Mouse (Mus musculus): ENCODE results near the gene Psmc2. TPM values are rescaled to one million over a fixed set of nuclear protein-coding genes. Genes with fewer than 3 reads are reported as not detected.
A peak's percentile ranks its signal among the peaks of the same experiment; 100 is the strongest.

The Psmc2 gene
- polyA plus RNA-seq (2012; ENCODE audit: insufficient read depth, insufficient read length, missing spikeins) = 72.8 and 76.1 TPM in 2 replicates

DNA sequence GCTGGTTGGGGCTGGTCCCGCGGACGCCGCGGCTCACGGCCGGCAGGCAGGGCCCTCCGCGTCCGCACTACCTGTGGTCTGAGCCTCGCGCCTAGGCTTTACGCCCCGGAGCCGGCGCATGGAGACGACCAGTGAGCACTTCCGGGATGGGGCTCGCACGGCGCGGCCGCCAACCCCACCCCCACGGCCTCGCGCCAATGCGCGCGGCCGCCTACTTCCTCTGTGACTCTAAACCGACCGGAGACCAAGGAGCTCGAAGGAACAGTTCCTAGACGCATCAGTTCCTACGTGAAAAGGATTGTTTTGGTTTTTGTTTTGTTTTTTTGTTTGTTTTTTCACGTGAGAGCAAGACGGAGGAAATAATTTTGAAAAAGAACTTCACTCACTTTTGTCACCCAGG, at the start of gene Psmc2, which contains the start of gene Dnajc2:
Gene Psmc2 (plus strand): TSS at position 231 of the 400 bp plus-strand sequence.
Gene Dnajc2 (minus strand): TSS at position 199 of the 400 bp plus-strand sequence.
- Histone ChIP-seq H3K4me1 (ENCODE audit: control insufficient read depth, insufficient read depth, low read length) (peaks cover 16% of the 10 kb centered on the region), H3K27ac (ENCODE audit: insufficient read depth, low read depth, low read length) (peak within 1 kb of the TSS; percentile 73), H3K4me3 (ENCODE audit: insufficient read depth, low read length) (peak within 1 kb of the TSS; percentile 90)
- TF ChIP-seq POLR2A (IDR thresholded peaks at IDR 0.05; ENCODE audit: borderline replicate concordance, low read depth, low read length) = no peak
- no peak for TF ChIP-seq CTCF (IDR thresholded peaks at IDR 0.05; ENCODE audit: low read depth, low read length)

GRCm38 (mm10) chr5:21735584-21735983, 49.5 kb upstream of the Psmc2 start:
- no peak overlapping the region for H3K27ac ChIP-seq (ENCODE audit: insufficient read depth, low read depth, low read length)
- no peak for TF ChIP-seq POLR2A (IDR thresholded peaks at IDR 0.05; ENCODE audit: borderline replicate concordance, low read depth, low read length)
- peak; percentile 70 for TF ChIP-seq CTCF (IDR thresholded peaks at IDR 0.05; ENCODE audit: low read depth, low read length)
- H3K4me3 ChIP-seq (ENCODE audit: insufficient read depth, low read length) = no peak overlapping the region
- peaks cover 11% of the 10 kb centered on the region for H3K4me1 ChIP-seq (ENCODE audit: control insufficient read depth, insufficient read depth, low read length)

GRCm38 (mm10) chr5:21736046-21736445, 49.0 kb upstream of the Psmc2 start:
- peaks cover 11% of the 10 kb centered on the region for H3K4me1 ChIP-seq (ENCODE audit: control insufficient read depth, insufficient read depth, low read length)
- no peak for TF ChIP-seq CTCF (IDR thresholded peaks at IDR 0.05; ENCODE audit: low read depth, low read length)
- TF ChIP-seq POLR2A (IDR thresholded peaks at IDR 0.05; ENCODE audit: borderline replicate concordance, low read depth, low read length) = no peak
- H3K4me3 ChIP-seq (ENCODE audit: insufficient read depth, low read length) = no peak overlapping the region
- H3K27ac ChIP-seq (ENCODE audit: insufficient read depth, low read depth, low read length) = no peak overlapping the region

- peaks cover 11% of the 10 kb centered on the region for H3K4me1 ChIP-seq (ENCODE audit: control insufficient read depth, insufficient read depth, low read length)
- TF ChIP-seq POLR2A (IDR thresholded peaks at IDR 0.05; ENCODE audit: borderline replicate concordance, low read depth, low read length) (no peak), CTCF (IDR thresholded peaks at IDR 0.05; ENCODE audit: low read depth, low read length) (peak; percentile 80)
- H3K27ac ChIP-seq (ENCODE audit: insufficient read depth, low read depth, low read length) = peak within 1 kb of the TSS; percentile 35; the same call in 1 of the 2 replicates
Observed at GRCm38 (mm10) chr5:21736956-21737585, 48.0 kb upstream of the Psmc2 start, which contains the start of gene Pmpcb. Gene Pmpcb, plus strand, starts transcription at chr5:21737141.

GRCm38 (mm10) chr5:21737620-21738019, 47.5 kb upstream of the Psmc2 start:
- Histone ChIP-seq H3K4me1 (ENCODE audit: control insufficient read depth, insufficient read depth, low read length) (peaks cover 8% of the 10 kb centered on the region; the same call in 1 of the 2 replicates), H3K27ac (ENCODE audit: insufficient read depth, low read depth, low read length) (no peak overlapping the region), H3K4me3 (ENCODE audit: insufficient read depth, low read length) (peak overlapping the region; percentile 84)
- TF ChIP-seq POLR2A (IDR thresholded peaks at IDR 0.05; ENCODE audit: borderline replicate concordance, low read depth, low read length) = no peak

More at GRCm38 (mm10) chr5:21736956-21737585, 48.0 kb upstream of the Psmc2 start, which contains the start of gene Pmpcb:
- H3K4me3 ChIP-seq (ENCODE audit: insufficient read depth, low read length) = peak within 1 kb of the TSS; percentile 84

DNA sequence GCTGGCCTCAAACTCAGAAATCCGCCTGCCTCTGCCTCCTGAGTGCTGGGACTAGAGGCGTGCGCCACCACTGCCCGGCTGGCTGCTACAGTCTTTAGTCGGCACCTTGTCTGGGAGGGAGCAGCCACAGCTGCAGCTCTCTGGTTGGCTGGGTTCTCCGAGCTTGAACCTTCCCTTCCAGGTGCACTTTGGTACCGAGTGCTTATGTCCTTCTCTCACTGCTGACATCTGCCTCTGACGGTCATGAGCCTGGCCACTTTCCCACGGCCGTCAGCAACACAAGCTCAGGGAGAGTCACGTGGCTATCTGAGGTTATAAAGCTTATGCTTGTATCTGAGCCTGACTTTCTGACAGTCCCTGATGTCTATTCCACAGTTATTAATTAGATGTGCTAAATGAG, 46.0 kb upstream of the Psmc2 start:
- Histone ChIP-seq H3K4me3 (ENCODE audit: insufficient read depth, low read length) (no peak overlapping the region), H3K27ac (ENCODE audit: insufficient read depth, low read depth, low read length) (no peak overlapping the region), H3K4me1 (ENCODE audit: control insufficient read depth, insufficient read depth, low read length) (peaks cover 8% of the 10 kb centered on the region; the same call in 1 of the 2 replicates)
- TF ChIP-seq CTCF (IDR thresholded peaks at IDR 0.05; ENCODE audit: low read depth, low read length) (no peak), POLR2A (IDR thresholded peaks at IDR 0.05; ENCODE audit: borderline replicate concordance, low read depth, low read length) (no peak)

DNA sequence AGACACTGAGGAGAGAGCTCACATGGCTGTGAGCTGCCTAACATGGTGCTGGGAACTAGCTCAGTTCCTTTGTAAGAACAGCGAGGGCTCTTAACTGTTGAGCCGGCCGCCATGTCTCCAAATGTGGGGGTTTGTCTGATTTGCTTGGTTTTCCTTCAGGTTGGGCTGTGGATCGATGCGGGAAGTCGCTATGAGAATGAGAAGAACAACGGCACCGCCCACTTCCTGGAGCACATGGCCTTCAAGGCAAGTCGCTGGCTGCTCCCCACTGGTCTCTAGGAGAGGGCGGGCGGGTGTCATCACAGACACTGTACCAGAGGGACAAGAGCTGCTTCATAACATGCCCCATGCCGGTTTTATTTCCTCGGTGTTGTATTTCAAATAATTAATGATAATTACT, 45.2 kb upstream of the Psmc2 start:
- no peak for TF ChIP-seq POLR2A (IDR thresholded peaks at IDR 0.05; ENCODE audit: borderline replicate concordance, low read depth, low read length)
- no peak for TF ChIP-seq CTCF (IDR thresholded peaks at IDR 0.05; ENCODE audit: low read depth, low read length)
- Histone ChIP-seq H3K27ac (ENCODE audit: insufficient read depth, low read depth, low read length) (no peak overlapping the region), H3K4me3 (ENCODE audit: insufficient read depth, low read length) (no peak overlapping the region), H3K4me1 (ENCODE audit: control insufficient read depth, insufficient read depth, low read length) (peaks cover 8% of the 10 kb centered on the region; the same call in 1 of the 2 replicates)

- no peak overlapping the region for H3K27ac ChIP-seq (ENCODE audit: insufficient read depth, low read depth, low read length)
- H3K4me1 ChIP-seq (ENCODE audit: control insufficient read depth, insufficient read depth, low read length) = 0 out of 2 replicates have a peak, but pooled peaks cover under 1% of the 10 kb centered on the region
- no peak overlapping the region for H3K4me3 ChIP-seq (ENCODE audit: insufficient read depth, low read length)
- no peak for TF ChIP-seq CTCF (IDR thresholded peaks at IDR 0.05; ENCODE audit: low read depth, low read length)
- TF ChIP-seq POLR2A (IDR thresholded peaks at IDR 0.05; ENCODE audit: borderline replicate concordance, low read depth, low read length) = no peak
Observed at GRCm38 (mm10) chr5:21743606-21744005, 41.5 kb upstream of the Psmc2 start.

DNA sequence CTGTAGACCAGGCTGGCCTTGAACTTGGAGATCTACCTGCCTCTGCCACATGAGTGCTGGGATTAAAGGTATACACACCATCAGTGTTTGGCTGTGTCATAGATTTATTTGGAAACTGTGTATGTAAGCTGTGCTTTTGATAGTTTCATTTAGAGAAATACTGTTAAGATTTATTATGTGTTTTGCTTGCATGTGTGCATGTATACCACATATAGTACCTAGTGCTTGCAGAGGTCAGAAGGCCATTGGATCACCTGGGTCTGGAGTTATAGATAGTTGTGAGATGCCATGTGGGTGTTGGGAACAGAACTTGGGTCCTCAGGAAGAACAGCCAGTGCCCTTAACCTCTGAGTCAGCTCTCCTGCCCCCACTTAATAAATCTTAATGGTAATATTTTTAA, 40.4 kb upstream of the Psmc2 start:
- H3K27ac ChIP-seq (ENCODE audit: insufficient read depth, low read depth, low read length) = no peak overlapping the region
- no peak overlapping the region for H3K4me3 ChIP-seq (ENCODE audit: insufficient read depth, low read length)
- TF ChIP-seq POLR2A (IDR thresholded peaks at IDR 0.05; ENCODE audit: borderline replicate concordance, low read depth, low read length) = no peak
- TF ChIP-seq CTCF (IDR thresholded peaks at IDR 0.05; ENCODE audit: low read depth, low read length) = no peak
- H3K4me1 ChIP-seq (ENCODE audit: control insufficient read depth, insufficient read depth, low read length) = no peaks in the 10 kb centered on the region

GRCm38 (mm10) chr5:21745966-21746365, 39.1 kb upstream of the Psmc2 start:
- Histone ChIP-seq H3K4me1 (ENCODE audit: control insufficient read depth, insufficient read depth, low read length) (no peaks in the 10 kb centered on the region), H3K4me3 (ENCODE audit: insufficient read depth, low read length) (no peak overlapping the region), H3K27ac (ENCODE audit: insufficient read depth, low read depth, low read length) (no peak overlapping the region)
- TF ChIP-seq POLR2A (IDR thresholded peaks at IDR 0.05; ENCODE audit: borderline replicate concordance, low read depth, low read length) = no peak
- TF ChIP-seq CTCF (IDR thresholded peaks at IDR 0.05; ENCODE audit: low read depth, low read length) = no peak

Data from bone marrow macrophage, adult 2 months (primary cell).